Mouse (Mus musculus) limb, embryonic 12.5 days (tissue): ENCODE measurements around the gene Aldh1a1. TPM values are rescaled to one million over a fixed set of nuclear protein-coding genes. Genes with fewer than 3 reads are reported as not detected.
"Not testable (repeated sequence)": the region's sequence is repeated elsewhere in the genome, so short reads cannot be mapped to it uniquely, and the experiment has no call there.

ENCODE experiments used
- ATAC-seq: fragments of 200-750 bp; cut with Nextera tagmentation; 2 replicates; pipeline ENCODE4 v1.8.0; 2017; ENCODE audit warnings: low read depth, moderate TSS enrichment; ENCODE audit not compliant: insufficient number of reproducible peaks, insufficient read depth, low FRiP score, low TSS enrichment
- H3K27ac ChIP-seq: fragments of 300-500 bp; sonication (generic); 2 replicates; pipeline ENCODE4 v1.5.1; 2016; ENCODE audit warnings: mild to moderate bottlenecking, moderate library complexity
- H3K27me3 ChIP-seq: fragments of 300-500 bp; sonication (generic); 2 replicates; pipeline ENCODE4 v1.6.1; 2016; ENCODE audit warnings: mild to moderate bottlenecking, moderate library complexity
- H3K36me3 ChIP-seq: fragments of 300-500 bp; sonication (generic); 2 replicates; pipeline ENCODE4 v1.6.1; 2016; ENCODE audit warnings: mild to moderate bottlenecking, moderate library complexity
- H3K4me1 ChIP-seq: fragments of 300-500 bp; sonication (generic); replicated peaks from 2 replicates; pipeline ENCODE4 v1.6.1; 2016
- H3K4me2 ChIP-seq: fragments of 300-500 bp; sonication (generic); 2 replicates; pipeline ENCODE4 v1.6.1; 2016; ENCODE audit warnings: mild to moderate bottlenecking, moderate library complexity
- H3K4me3 ChIP-seq: fragments of 300-500 bp; sonication (generic); replicated peaks from 2 replicates; pipeline ENCODE4 v1.5.1; 2016; ENCODE audit warnings: mild to moderate bottlenecking
- H3K9ac ChIP-seq: fragments of 300-500 bp; sonication (generic); replicated peaks from 2 replicates; pipeline ENCODE4 v1.6.1; 2016; ENCODE audit warnings: mild to moderate bottlenecking, moderate library complexity
- H3K9me3 ChIP-seq: fragments of 300-500 bp; sonication (generic); 2 replicates; pipeline ENCODE4 v1.6.1; 2016; ENCODE audit warnings: mild to moderate bottlenecking, moderate library complexity
- WGBS: fragments of 180-500 bp; shearing (Covaris S2); methylation state at CpG from one replicate; pipeline ENCODE4 v1.1.7; 2016; 5-methylcytosine and 5-hydroxymethylcytosine counted together
- polyA plus RNA-seq: library from polyadenylated mRNA; unstranded; fragments of >200 nt; fragmentation: Nextera tagmentation; extraction: Ambion mirVana; gene quantifications from 2 replicates; pipeline ENCODE4 v1.2.1, GENCODE M21; 2016

Aldh1a1 gene
- polyA plus RNA-seq, 1 experiment from 2014 or later: not detected

DNA sequence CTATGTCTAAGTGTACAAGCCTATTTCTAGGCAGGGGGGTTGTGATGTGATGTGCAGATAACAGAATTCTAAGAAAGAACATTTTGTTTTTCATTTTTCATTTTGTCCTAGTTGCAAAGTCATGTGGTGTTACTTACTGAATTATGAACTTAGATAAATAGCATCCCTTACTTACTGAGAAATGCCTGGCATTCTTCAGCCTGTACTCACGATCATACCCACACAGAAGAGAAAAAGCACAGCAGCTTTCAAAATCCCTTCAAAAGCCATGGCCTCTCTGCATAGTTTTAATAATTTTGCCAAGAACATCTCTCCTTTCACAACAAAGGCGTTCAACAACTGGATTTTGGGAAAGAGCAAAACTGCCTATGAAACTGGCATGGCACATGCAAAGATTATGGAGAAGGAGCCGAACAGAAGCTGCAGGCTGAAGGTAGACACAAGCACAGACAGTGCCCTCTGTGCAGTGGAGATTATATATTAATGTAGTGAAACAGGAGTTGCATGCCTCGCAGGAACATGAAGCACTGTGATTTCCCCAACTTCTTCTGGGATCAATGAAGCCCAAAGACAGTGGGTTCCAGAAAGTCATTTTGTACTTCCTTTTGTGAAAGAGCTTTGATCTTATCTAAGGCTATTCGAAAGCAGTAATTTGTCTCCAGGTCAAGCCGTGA lies 21.3 kb downstream of the Aldh1a1 start:
- no peak overlapping the region for H3K9ac ChIP-seq
- H3K27ac ChIP-seq: no peak overlapping the region
- ATAC-seq: no peak
- H3K36me3 ChIP-seq: no peaks in the 10 kb centered on the region
- no peaks in the 10 kb centered on the region for H3K4me1 ChIP-seq
- H3K9me3 ChIP-seq: no peaks in the 10 kb centered on the region
- H3K4me3 ChIP-seq: no peak overlapping the region
- H3K27me3 ChIP-seq: no peaks in the 10 kb centered on the region
- no peak overlapping the region for H3K4me2 ChIP-seq
- WGBS: 61% methylated on average over 6 of the region's 6 CpGs

DNA sequence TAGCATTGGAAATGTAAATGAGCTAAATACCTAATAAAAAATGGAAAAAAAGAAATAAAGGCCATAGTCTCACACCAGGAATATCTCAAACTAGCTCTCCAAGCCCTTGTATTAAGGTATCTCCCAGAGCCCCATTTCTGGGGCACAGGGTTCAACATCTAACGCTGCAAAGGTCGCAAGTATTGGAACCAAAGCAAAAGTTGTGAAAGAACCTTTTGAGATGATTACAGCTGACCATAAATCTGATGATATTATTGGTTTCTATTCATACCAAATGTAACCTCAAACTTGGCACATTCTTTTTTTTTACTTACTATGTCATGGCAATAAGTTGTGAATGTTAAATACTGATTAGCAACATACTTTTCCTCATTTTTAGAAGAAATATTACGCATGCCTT lies 24.0 kb downstream of the Aldh1a1 start:
- 87% methylated on average over 3 of the region's 3 CpGs for WGBS
- Histone ChIP-seq H3K27me3 (no peaks in the 10 kb centered on the region), H3K9ac (no peak overlapping the region), H3K36me3 (no peaks in the 10 kb centered on the region), H3K9me3 (no peaks in the 10 kb centered on the region), H3K4me2 (no peak overlapping the region), H3K27ac (no peak overlapping the region), H3K4me3 (no peak overlapping the region), H3K4me1 (no peaks in the 10 kb centered on the region)
- no peak for ATAC-seq

DNA sequence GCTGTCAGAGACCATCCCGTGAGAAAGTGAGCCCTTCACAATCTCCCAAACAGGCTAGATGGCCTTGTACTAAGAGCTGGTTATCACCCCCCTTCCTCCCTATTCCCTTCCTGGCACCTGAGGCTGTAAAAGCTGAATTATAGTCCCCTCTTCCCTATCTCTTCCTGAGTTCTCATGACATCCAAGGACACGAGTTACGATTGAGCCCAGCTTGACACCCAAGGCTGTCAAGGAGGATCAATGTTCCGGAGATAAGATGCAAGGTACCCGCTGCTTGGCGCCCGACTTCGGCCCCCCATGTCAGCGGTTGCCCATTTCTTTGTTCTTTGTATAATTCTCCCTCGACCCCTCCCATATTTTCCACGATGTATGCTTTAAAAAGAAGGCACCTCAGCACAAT lies 36.6 kb downstream of the Aldh1a1 start:
- not testable (repeated sequence) for ATAC-seq, H3K36me3 ChIP-seq, H3K27ac ChIP-seq, H3K4me1 ChIP-seq, H3K4me2 ChIP-seq, H3K4me3 ChIP-seq, H3K9me3 ChIP-seq, H3K9ac ChIP-seq, H3K27me3 ChIP-seq
- 87% methylated on average over 11 of the region's 11 CpGs for WGBS

DNA sequence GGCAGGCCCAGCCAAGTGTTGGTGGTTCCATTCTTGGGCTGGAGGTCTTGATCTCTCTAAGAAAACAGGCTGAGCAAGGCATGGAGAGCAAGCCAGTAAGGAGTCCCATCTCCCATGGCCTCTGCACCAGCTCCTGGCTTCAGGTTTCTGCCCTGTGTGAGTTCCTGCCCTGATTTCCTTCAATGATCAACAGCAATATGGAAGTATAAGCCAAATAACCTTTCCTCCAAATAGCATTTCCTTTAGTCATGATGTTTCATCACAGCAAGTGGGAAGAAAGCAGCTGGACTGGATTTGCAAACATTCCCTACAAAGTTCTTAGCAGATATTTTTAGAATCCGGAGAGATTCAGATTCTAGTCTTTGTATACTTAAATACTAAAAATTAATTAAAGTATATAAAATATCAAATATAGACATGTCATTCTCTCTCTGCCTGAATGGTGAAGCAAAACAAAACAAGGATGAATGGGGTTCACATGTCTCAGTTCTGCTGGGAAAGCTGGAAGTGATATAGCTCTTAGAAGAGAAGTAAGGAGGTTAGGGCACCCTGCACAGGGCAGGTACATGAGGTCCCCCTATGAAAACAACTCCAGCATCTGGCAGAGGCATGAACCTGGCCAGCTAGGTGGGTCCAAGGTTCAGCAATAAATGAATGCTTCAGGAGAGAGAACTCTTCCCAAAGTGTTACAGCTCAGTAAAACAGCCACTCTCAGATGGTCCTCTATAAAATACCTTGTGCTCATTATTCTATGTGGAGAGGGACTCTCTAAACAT lies 37.6 kb downstream of the Aldh1a1 start:
- Histone ChIP-seq H3K9me3 (no peaks in the 10 kb centered on the region), H3K36me3 (no peaks in the 10 kb centered on the region), H3K27ac (no peak overlapping the region), H3K27me3 (no peaks in the 10 kb centered on the region), H3K9ac (no peak overlapping the region), H3K4me1 (no peaks in the 10 kb centered on the region), H3K4me3 (no peak overlapping the region), H3K4me2 (no peak overlapping the region)
- ATAC-seq: no peak
- WGBS: 82% methylated on average over 1 of the region's 1 CpGs

DNA sequence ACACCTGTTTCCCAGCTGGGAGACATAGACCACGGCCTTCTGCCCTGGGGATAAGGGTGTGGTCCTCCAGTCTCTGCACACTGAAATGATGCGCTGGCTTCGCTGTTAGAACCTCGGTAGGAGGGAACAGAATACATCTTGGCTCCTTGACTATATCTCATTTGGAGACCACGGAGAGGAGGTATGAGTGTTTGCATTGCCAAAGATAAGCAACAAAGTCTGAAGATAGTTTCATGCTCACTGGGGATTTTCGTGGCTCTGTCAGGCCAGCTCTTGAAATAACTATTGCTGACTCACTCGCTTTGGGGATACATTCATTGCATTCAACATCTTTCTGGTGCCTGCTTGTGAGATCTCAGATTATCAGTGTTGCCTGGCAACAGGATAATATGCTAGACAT lies 44.0 kb downstream of the Aldh1a1 start:
- no peaks in the 10 kb centered on the region for H3K9me3 ChIP-seq
- H3K4me3 ChIP-seq: no peak overlapping the region
- no peaks in the 10 kb centered on the region for H3K27me3 ChIP-seq
- no peak overlapping the region for H3K4me2 ChIP-seq
- no peaks in the 10 kb centered on the region for H3K4me1 ChIP-seq
- H3K9ac ChIP-seq: no peak overlapping the region
- ATAC-seq: no peak
- no peak overlapping the region for H3K27ac ChIP-seq
- no peaks in the 10 kb centered on the region for H3K36me3 ChIP-seq
- WGBS: 78% methylated on average over 7 of the region's 7 CpGs

DNA sequence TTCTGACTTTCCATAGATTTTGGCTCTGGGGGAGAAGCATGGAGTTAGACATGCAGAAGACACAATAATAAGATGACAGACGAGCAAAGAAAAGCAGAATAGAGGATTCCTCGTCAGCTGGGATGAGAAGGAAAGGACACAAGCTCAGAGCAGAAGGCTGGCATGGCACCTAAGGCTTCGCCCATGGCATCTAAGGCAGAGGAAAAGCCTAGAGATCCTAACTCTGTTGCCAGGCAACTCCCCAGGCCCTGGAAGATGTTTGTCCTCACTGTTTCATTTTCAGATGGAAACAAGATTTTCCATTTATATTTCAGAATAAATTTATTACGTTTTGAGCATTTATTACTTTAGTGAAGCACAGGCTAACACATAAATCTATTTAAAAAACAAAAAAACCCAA lies 48.5 kb downstream of the Aldh1a1 start:
- Histone ChIP-seq H3K27me3 (no peaks in the 10 kb centered on the region), H3K9me3 (no peaks in the 10 kb centered on the region), H3K4me2 (no peak overlapping the region), H3K36me3 (no peaks in the 10 kb centered on the region), H3K9ac (no peak overlapping the region), H3K27ac (no peak overlapping the region), H3K4me3 (no peak overlapping the region), H3K4me1 (no peaks in the 10 kb centered on the region; the same call in 1 of the 2 replicates)
- no peak for ATAC-seq
- WGBS: 73% methylated on average over 4 of the region's 4 CpGs

DNA sequence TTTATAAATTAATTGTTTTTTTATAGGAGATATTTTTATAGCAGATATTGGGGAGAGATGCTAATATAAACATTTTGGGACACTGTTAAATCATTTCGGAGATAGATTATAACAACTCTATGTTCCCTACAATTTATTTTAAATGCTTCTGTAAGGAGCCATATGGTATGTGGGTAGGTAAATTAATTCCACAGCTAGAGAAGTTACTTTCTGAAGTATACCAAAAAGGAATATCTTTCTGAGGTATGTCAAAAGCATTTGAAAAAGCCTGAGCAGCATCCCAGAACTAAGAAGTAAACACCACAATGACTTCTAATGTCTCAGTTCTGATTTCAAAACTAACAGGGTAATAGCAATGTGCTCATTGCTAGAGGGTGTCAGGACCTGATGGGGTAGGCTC lies 49.4 kb downstream of the Aldh1a1 start:
- WGBS: 87% methylated on average over 1 of the region's 1 CpGs
- Histone ChIP-seq H3K4me2 (no peak overlapping the region), H3K4me1 (no peaks in the 10 kb centered on the region; the same call in 1 of the 2 replicates), H3K9me3 (no peaks in the 10 kb centered on the region), H3K4me3 (no peak overlapping the region), H3K9ac (no peak overlapping the region), H3K27me3 (no peaks in the 10 kb centered on the region), H3K27ac (no peak overlapping the region), H3K36me3 (no peaks in the 10 kb centered on the region)
- ATAC-seq: no peak

DNA sequence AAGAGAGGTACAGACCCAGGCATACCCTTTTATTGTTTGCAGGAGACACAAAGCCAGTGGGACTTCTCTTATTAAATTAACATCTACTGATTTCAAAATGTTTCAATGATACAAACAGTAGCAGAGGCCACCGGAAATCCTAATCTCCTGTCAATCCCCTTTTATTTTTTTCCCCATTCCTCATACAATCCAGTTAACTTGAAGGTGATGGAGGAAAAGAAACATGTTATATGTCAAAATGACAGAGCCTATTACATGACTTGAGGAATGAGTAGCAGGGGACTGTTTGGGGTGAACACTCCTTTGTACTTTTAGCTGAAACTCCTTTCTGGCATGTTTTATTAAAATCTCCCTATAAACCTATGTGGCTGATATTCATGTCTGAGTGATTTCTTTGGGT lies 51.3 kb downstream of the Aldh1a1 start:
- 32% methylated on average over 1 of the region's 1 CpGs for WGBS
- H3K4me1 ChIP-seq: no peaks in the 10 kb centered on the region; the same call in 1 of the 2 replicates
- no peak overlapping the region for H3K9ac ChIP-seq
- ATAC-seq: no peak
- no peaks in the 10 kb centered on the region for H3K36me3 ChIP-seq
- H3K27ac ChIP-seq: no peak overlapping the region
- H3K4me3 ChIP-seq: no peak overlapping the region
- no peak overlapping the region for H3K4me2 ChIP-seq
- no peaks in the 10 kb centered on the region for H3K27me3 ChIP-seq
- no peaks in the 10 kb centered on the region for H3K9me3 ChIP-seq

DNA sequence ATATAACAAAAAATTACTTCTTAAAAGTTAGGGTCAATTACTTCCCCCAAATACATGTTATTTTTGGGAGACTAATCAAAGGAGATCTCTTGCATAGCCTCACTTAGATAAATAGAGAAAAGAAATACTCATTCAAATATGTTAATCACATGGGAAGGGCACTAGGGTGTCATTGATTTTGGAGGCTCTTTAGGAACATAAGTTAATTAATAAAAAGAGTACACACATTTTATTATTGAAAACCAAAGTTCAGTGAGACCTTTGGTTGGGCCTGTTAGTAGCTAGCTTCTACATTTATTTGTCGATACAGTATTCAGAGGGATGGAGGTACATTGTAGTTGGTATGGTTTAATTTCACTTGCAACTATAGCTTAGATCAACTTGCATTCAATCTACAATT lies 52.4 kb downstream of the Aldh1a1 start:
- no peak for ATAC-seq
- 95% methylated on average over 1 of the region's 1 CpGs for WGBS

DNA sequence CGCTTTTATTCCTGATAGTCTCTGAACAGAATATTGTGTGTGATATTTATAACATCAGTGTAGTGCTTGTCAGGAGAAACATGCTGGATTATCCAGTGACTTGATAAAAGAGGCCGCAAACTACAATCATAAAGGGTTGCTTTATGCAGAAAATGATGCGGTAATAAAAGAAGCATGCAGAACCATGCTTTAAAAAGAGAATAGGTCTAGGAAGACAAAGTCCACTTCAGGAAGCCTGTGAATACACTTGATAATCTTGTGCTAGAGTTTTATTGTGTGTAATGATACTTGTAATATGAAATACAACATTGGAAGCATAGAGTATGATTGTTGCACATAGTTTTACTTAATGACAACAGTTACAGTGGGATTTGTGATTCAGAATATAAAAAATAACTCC lies 54.5 kb downstream of the Aldh1a1 start:
- Histone ChIP-seq H3K27ac (no peak overlapping the region), H3K9me3 (no peaks in the 10 kb centered on the region), H3K9ac (no peak overlapping the region), H3K36me3 (no peaks in the 10 kb centered on the region), H3K4me2 (no peak overlapping the region), H3K27me3 (no peaks in the 10 kb centered on the region), H3K4me3 (no peak overlapping the region), H3K4me1 (no peaks in the 10 kb centered on the region; the same call in 1 of the 2 replicates)
- ATAC-seq: no peak
- 94% methylated on average over 3 of the region's 3 CpGs for WGBS

More for the DNA sequence above, 52.4 kb downstream of the Aldh1a1 start:
- Histone ChIP-seq H3K27ac (no peak overlapping the region), H3K27me3 (no peaks in the 10 kb centered on the region), H3K4me3 (no peak overlapping the region), H3K9ac (no peak overlapping the region), H3K4me1 (no peaks in the 10 kb centered on the region; the same call in 1 of the 2 replicates), H3K36me3 (no peaks in the 10 kb centered on the region), H3K9me3 (no peaks in the 10 kb centered on the region), H3K4me2 (no peak overlapping the region)

DNA sequence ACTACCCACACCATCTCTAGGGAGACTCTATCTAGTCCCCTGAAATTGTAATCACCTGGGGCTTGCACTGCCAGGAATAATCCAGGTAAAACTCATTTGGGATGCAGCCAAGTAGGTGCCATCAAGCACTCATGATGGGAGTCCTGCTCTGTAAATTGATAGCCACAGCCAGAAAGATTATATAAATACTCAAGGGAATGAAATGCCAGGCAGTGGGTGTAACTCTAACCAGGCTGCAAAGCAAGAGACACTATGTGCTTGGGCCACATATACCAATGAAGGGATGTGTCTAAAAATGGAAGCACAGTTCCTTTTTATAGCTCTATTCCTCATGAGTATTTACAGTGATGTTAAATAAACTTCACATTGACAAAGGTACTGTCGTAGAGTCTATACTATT lies 56.9 kb downstream of the Aldh1a1 start:
- Histone ChIP-seq H3K27me3 (no peaks in the 10 kb centered on the region), H3K4me2 (no peak overlapping the region), H3K4me1 (no peaks in the 10 kb centered on the region), H3K4me3 (no peak overlapping the region), H3K36me3 (no peaks in the 10 kb centered on the region), H3K9ac (no peak overlapping the region), H3K27ac (no peak overlapping the region), H3K9me3 (no peaks in the 10 kb centered on the region)
- ATAC-seq: no peak
- WGBS: 90% methylated on average over 1 of the region's 1 CpGs
